Mouse (Mus musculus) NIH3T3 (cell line): Measurements from ENCODE around the gene Myo19.

Experiments
- DNase-seq: peaks from one replicate; pipeline ENCODE4 v3.0.0-alpha.2; 2012; ENCODE audit warnings: low read depth

Gene Myo19

GRCm38 (mm10) chr11:84886767-84887511, 7.0 kb downstream of the Myo19 start:
- DNase-seq: no peak

- DNase-seq: no peak
Measured at GRCm38 (mm10) chr11:84888025-84888424, 8.1 kb downstream of the Myo19 start.

GRCm38 (mm10) chr11:84889492-84889891, 9.5 kb downstream of the Myo19 start:
- no peak for DNase-seq

GRCm38 (mm10) chr11:84891705-84892104, 11.8 kb downstream of the Myo19 start:
- no peak for DNase-seq

- no peak for DNase-seq
Measured at GRCm38 (mm10) chr11:84893113-84893512, 13.2 kb downstream of the Myo19 start.

- no peak for DNase-seq
Measured at GRCm38 (mm10) chr11:84904597-84905144, 24.7 kb downstream of the Myo19 start.

- no peak for DNase-seq
Measured at GRCm38 (mm10) chr11:84907081-84907480, 27.1 kb downstream of the Myo19 start.

- DNase-seq: no peak
Measured at GRCm38 (mm10) chr11:84908480-84908879, 28.5 kb downstream of the Myo19 start.

GRCm38 (mm10) chr11:84910411-84910810, 30.5 kb downstream of the Myo19 start:
- DNase-seq: no peak

GRCm38 (mm10) chr11:84914673-84915072, 34.7 kb downstream of the Myo19 start:
- DNase-seq: no peak

- DNase-seq: peak; percentile 92
Measured at GRCm38 (mm10) chr11:84916053-84916702, 36.2 kb downstream of the Myo19 start, which contains the start of gene Znhit3. Gene Znhit3 (minus strand): TSS chr11:84916366.

- DNase-seq: peak; percentile 60
Measured at GRCm38 (mm10) chr11:84916703-84917300, 36.9 kb downstream of the Myo19 start.

GRCm38 (mm10) chr11:84918425-84918824, 38.5 kb downstream of the Myo19 start:
- peak; percentile 96 for DNase-seq

GRCm38 (mm10) chr11:84919276-84919675, 39.3 kb downstream of the Myo19 start:
- DNase-seq: peak; percentile 63

- peak; percentile 47 for DNase-seq
Measured at GRCm38 (mm10) chr11:84919951-84920350, 40.0 kb downstream of the Myo19 start.

- peak; percentile 72 for DNase-seq
Measured at GRCm38 (mm10) chr11:84920981-84921380, 41.0 kb downstream of the Myo19 start.

- peak; percentile 62 for DNase-seq
Measured at GRCm38 (mm10) chr11:84932261-84932660, 52.3 kb downstream of the Myo19 start.

GRCm38 (mm10) chr11:84939508-84940053, 59.6 kb downstream of the Myo19 start:
- peak; percentile 85 for DNase-seq

- DNase-seq: peak; percentile 33
Measured at GRCm38 (mm10) chr11:84940140-84940539, 60.2 kb downstream of the Myo19 start.

- peak; percentile 83 for DNase-seq
Measured at GRCm38 (mm10) chr11:84943948-84944347, 64.0 kb downstream of the Myo19 start.

GRCm38 (mm10) chr11:84944639-84945435, 64.9 kb downstream of the Myo19 start:
- DNase-seq: no peak

GRCm38 (mm10) chr11:84945841-84946240, 65.9 kb downstream of the Myo19 start:
- DNase-seq: no peak
